In genomic region chr14:52279747-52280120, GRCm38 (mm10) we compare ENCODE assay signal across 8 mouse cellular contexts. TPM values are rescaled to one million over a fixed set of nuclear protein-coding genes. Genes with fewer than 3 reads are reported as not detected.
DNase-seq lines count a peak whose midpoint lies in the region; ATAC-seq and TF ChIP-seq lines count a peak whose summit lies in the region.

No protein-coding gene starts in this region.

- peaks cover 13% of the 10 kb centered on the region for H3K4me1 ChIP-seq in kidney, embryonic 16.5 days (ENCODE audit: insufficient read depth, low read length)
- H3K4me1 ChIP-seq in hindbrain, postnatal 0 days (ENCODE audit: insufficient read depth, low read length) = peaks cover 4% of the 10 kb centered on the region; the same call in 1 of the 2 replicates
- no peaks in the 10 kb centered on the region; the same call in 1 of the 2 replicates for H3K4me1 ChIP-seq in midbrain, postnatal 0 days (ENCODE audit: insufficient read depth, low read length)

- peak overlapping the region; percentile 65 for H3K4me2 ChIP-seq in kidney, embryonic 16.5 days (replicated peaks; ENCODE audit: low read depth, low read length)
- peak overlapping the region; percentile 68 for H3K4me2 ChIP-seq in hindbrain, postnatal 0 days (ENCODE audit: low read depth, low read length)
- peak overlapping the region; percentile 66 for H3K4me2 ChIP-seq in midbrain, postnatal 0 days (ENCODE audit: low read depth, low read length, poor library complexity, severe bottlenecking)

- ATAC-seq in kidney, embryonic 16.5 days (ENCODE audit: low FRiP score, low TSS enrichment) = peak; percentile 58
- peak; percentile 6; the same call in 1 of the 2 replicates for ATAC-seq in common myeloid progenitor, adult 5-6 weeks (replicated peaks; ENCODE audit: low read depth, poor library complexity, severe bottlenecking)
- peak; percentile 46 for ATAC-seq in hindbrain, postnatal 0 days
- peak; percentile 55; the same call in 1 of the 2 replicates for ATAC-seq in midbrain, postnatal 0 days (ENCODE audit: low FRiP score)

- peak overlapping the region; percentile 95 for H3K4me3 ChIP-seq in kidney, embryonic 16.5 days (ENCODE audit: low read length)
- H3K4me3 ChIP-seq in hindbrain, postnatal 0 days (ENCODE audit: low read length) = peak overlapping the region; percentile 90
- peak overlapping the region; percentile 85 for H3K4me3 ChIP-seq in midbrain, postnatal 0 days (ENCODE audit: low read depth, low read length)

- H3K36me3 ChIP-seq in kidney, embryonic 16.5 days (ENCODE audit: insufficient read depth, low read length) = 0 out of 2 replicates have a peak, but pooled peaks cover 5% of the 10 kb centered on the region
- H3K36me3 ChIP-seq in hindbrain, postnatal 0 days (ENCODE audit: insufficient read depth, low read length) = 0 out of 2 replicates have a peak, but pooled peaks cover 4% of the 10 kb centered on the region
- H3K36me3 ChIP-seq in midbrain, postnatal 0 days (ENCODE audit: insufficient read depth, low read length) = peaks cover 8% of the 10 kb centered on the region; the same call in 1 of the 2 replicates

- H3K9me3 ChIP-seq in kidney, embryonic 16.5 days (ENCODE audit: low read length) = no peaks in the 10 kb centered on the region
- no peaks in the 10 kb centered on the region for H3K9me3 ChIP-seq in hindbrain, postnatal 0 days (ENCODE audit: low read length)
- no peaks in the 10 kb centered on the region for H3K9me3 ChIP-seq in midbrain, postnatal 0 days (ENCODE audit: low read length)

- no peaks in the 10 kb centered on the region for H3K27me3 ChIP-seq in kidney, embryonic 16.5 days (ENCODE audit: insufficient read depth, low read length)
- no peaks in the 10 kb centered on the region for H3K27me3 ChIP-seq in hindbrain, postnatal 0 days (ENCODE audit: insufficient read depth, low read length)
- no peaks in the 10 kb centered on the region for H3K27me3 ChIP-seq in midbrain, postnatal 0 days (ENCODE audit: insufficient read depth, low read length)

- H3K9ac ChIP-seq in kidney, embryonic 16.5 days (replicated peaks; ENCODE audit: low read length) = peak overlapping the region; percentile 90
- peak overlapping the region; percentile 83 for H3K9ac ChIP-seq in hindbrain, postnatal 0 days (replicated peaks; ENCODE audit: low read length)
- peak overlapping the region; percentile 95 for H3K9ac ChIP-seq in midbrain, postnatal 0 days (replicated peaks; ENCODE audit: low read length, poor library complexity, severe bottlenecking)

- no peak for TF ChIP-seq CTCF in hindbrain, postnatal 0 days (IDR thresholded peaks at IDR 0.05; ENCODE audit: low read depth)
- no peak for TF ChIP-seq CTCF in midbrain, postnatal 0 days (IDR thresholded peaks at IDR 0.05)

- 1% methylated on average over 21 of the region's 21 CpGs for WGBS in kidney, embryonic 16.5 days
- whole genome bisulfite sequencing in hindbrain, postnatal 0 days = 1% methylated on average over 21 of the region's 21 CpGs
- 1% methylated on average over 21 of the region's 21 CpGs for WGBS in midbrain, postnatal 0 days

- no peak for DNase-seq in kidney, adult 8-10 months
- DNase-seq in hindbrain, postnatal 0 days (ENCODE audit: low spot score) = no peak
- DNase-seq in midbrain, postnatal 0 days (ENCODE audit: low spot score) = no peak
- no peak for DNase-seq in layer of hippocampus, adult 11-12 months (ENCODE audit: low spot score)
- DNase-seq in natural killer cell, adult 2 months (ENCODE audit: low spot score in 2 of 2) = no peak
- DNase-seq in adipocyte (ENCODE audit: low spot score) = no peak

- peak overlapping the region; percentile 90 for H3K27ac ChIP-seq in kidney, embryonic 16.5 days (ENCODE audit: low read length)
- peak overlapping the region; percentile 93 for H3K27ac ChIP-seq in hindbrain, postnatal 0 days
- H3K27ac ChIP-seq in midbrain, postnatal 0 days (ENCODE audit: low read depth, low read length) = peak overlapping the region; percentile 85

RNA-seq across cellular contexts. Expression of gene Rab2b, which starts 0.4 kb away (rescaled TPM):
- polyA plus RNA-seq in kidney, embryonic 16.5 days (2015; fragmentation: Nextera tagmentation; extraction: Ambion mirVana) = 23.3 and 24.4 TPM in 2 replicates
- total RNA-seq in common myeloid progenitor, adult 5-6 weeks (2017) = 9.9 and 11.4 TPM in 2 replicates
- total RNA-seq in hindbrain, postnatal 0 days (2014; rRNA removed) = 43.9 and 45.5 TPM in 2 replicates
- 38.8 and 48.5 TPM in 2 replicates for polyA plus RNA-seq in hindbrain, postnatal 0 days (2015; fragmentation: Nextera tagmentation; extraction: Ambion mirVana)
- total RNA-seq in midbrain, postnatal 0 days (2014; rRNA removed) = 56.7 and 57.7 TPM in 2 replicates
- 48.2 and 57.6 TPM in 2 replicates for polyA plus RNA-seq in midbrain, postnatal 0 days (2015; fragmentation: Nextera tagmentation; extraction: Ambion mirVana)

RNA-seq across cellular contexts. Expression of gene Tox4, which starts 0.8 kb away (rescaled TPM):
- 43.6 and 46.2 TPM in 2 replicates for polyA plus RNA-seq in kidney, embryonic 16.5 days (2015; fragmentation: Nextera tagmentation; extraction: Ambion mirVana)
- total RNA-seq in common myeloid progenitor, adult 5-6 weeks (2017) = 42.2 and 42.7 TPM in 2 replicates
- 61.0 and 62.1 TPM in 2 replicates for total RNA-seq in hindbrain, postnatal 0 days (2014; rRNA removed)
- 41.9 and 45.6 TPM in 2 replicates for polyA plus RNA-seq in hindbrain, postnatal 0 days (2015; fragmentation: Nextera tagmentation; extraction: Ambion mirVana)
- 54.7 and 58.5 TPM in 2 replicates for total RNA-seq in midbrain, postnatal 0 days (2014; rRNA removed)
- 44.9 and 47.7 TPM in 2 replicates for polyA plus RNA-seq in midbrain, postnatal 0 days (2015; fragmentation: Nextera tagmentation; extraction: Ambion mirVana)

RNA-seq across cellular contexts. Expression of gene Chd8, which starts 22.2 kb away (rescaled TPM):
- polyA plus RNA-seq in kidney, embryonic 16.5 days (2015; fragmentation: Nextera tagmentation; extraction: Ambion mirVana) = 27.5 and 34.9 TPM in 2 replicates
- total RNA-seq in common myeloid progenitor, adult 5-6 weeks (2017) = 78.3 and 103 TPM in 2 replicates
- 71.2 and 83.0 TPM in 2 replicates for total RNA-seq in hindbrain, postnatal 0 days (2014; rRNA removed)
- polyA plus RNA-seq in hindbrain, postnatal 0 days (2015; fragmentation: Nextera tagmentation; extraction: Ambion mirVana) = 32.6 and 32.9 TPM in 2 replicates
- 109 and 128 TPM in 2 replicates for total RNA-seq in midbrain, postnatal 0 days (2014; rRNA removed)
- 27.9 and 31.9 TPM in 2 replicates for polyA plus RNA-seq in midbrain, postnatal 0 days (2015; fragmentation: Nextera tagmentation; extraction: Ambion mirVana)

RNA-seq across cellular contexts. Expression of gene Mettl3, which starts 25.2 kb away (rescaled TPM):
- 51.7 and 57.0 TPM in 2 replicates for polyA plus RNA-seq in kidney, embryonic 16.5 days (2015; fragmentation: Nextera tagmentation; extraction: Ambion mirVana)
- 48.5 and 64.8 TPM in 2 replicates for total RNA-seq in common myeloid progenitor, adult 5-6 weeks (2017)
- total RNA-seq in hindbrain, postnatal 0 days (2014; rRNA removed) = 19.9 and 22.5 TPM in 2 replicates
- polyA plus RNA-seq in hindbrain, postnatal 0 days (2015; fragmentation: Nextera tagmentation; extraction: Ambion mirVana) = 23.2 and 23.6 TPM in 2 replicates
- total RNA-seq in midbrain, postnatal 0 days (2014; rRNA removed) = 19.6 and 22.6 TPM in 2 replicates
- 24.1 and 24.2 TPM in 2 replicates for polyA plus RNA-seq in midbrain, postnatal 0 days (2015; fragmentation: Nextera tagmentation; extraction: Ambion mirVana)

RNA-seq across cellular contexts. Expression of gene Sall2, which starts 48.8 kb away (rescaled TPM):
- 39.1 and 46.0 TPM in 2 replicates for polyA plus RNA-seq in kidney, embryonic 16.5 days (2015; fragmentation: Nextera tagmentation; extraction: Ambion mirVana)
- 2.6 and 3.3 TPM in 2 replicates for total RNA-seq in common myeloid progenitor, adult 5-6 weeks (2017)
- 96.4 and 105 TPM in 2 replicates for total RNA-seq in hindbrain, postnatal 0 days (2014; rRNA removed)
- 30.4 and 31.3 TPM in 2 replicates for polyA plus RNA-seq in hindbrain, postnatal 0 days (2015; fragmentation: Nextera tagmentation; extraction: Ambion mirVana)
- total RNA-seq in midbrain, postnatal 0 days (2014; rRNA removed) = 98.8 and 112 TPM in 2 replicates
- polyA plus RNA-seq in midbrain, postnatal 0 days (2015; fragmentation: Nextera tagmentation; extraction: Ambion mirVana) = 37.8 and 39.0 TPM in 2 replicates

Comparison
In these comparisons a context has a peak if more than half of its experiments do, and no peak if none do; other contexts are left out.
1. ATAC-seq: peak in every context shown above with its lines; median percentile 58 in kidney, embryonic 16.5 days; 55 in midbrain, postnatal 0 days; 46 in hindbrain, postnatal 0 days; 6 in common myeloid progenitor, adult 5-6 weeks.